Mouse (Mus musculus) layer of hippocampus, postnatal 14 days (tissue): ENCODE measurements around the gene Neurl4. TPM values are rescaled to one million over a fixed set of nuclear protein-coding genes. Genes with fewer than 3 reads are reported as not detected.
A peak's percentile ranks its signal among the peaks of the same experiment; 100 is the strongest.
"Not testable (repeated sequence)": the region's sequence is repeated elsewhere in the genome, so short reads cannot be mapped to it uniquely, and the experiment has no call there.

Experiments
- DNase-seq, 2 experiments: peaks; one replicate each; pipeline ENCODE4 v3.0.0; 2021 to 2022; ENCODE audit warnings: low spot score in 2 of 2, mixed read lengths in 1 of 2
- total RNA-seq, 2 experiments: library from RNA; stranded (reverse); gene quantifications; 2 replicates each; pipeline ENCODE4 v1.2.3; 2021

The Neurl4 gene
- total RNA-seq, 2 experiments from 2014 or later = 108 to 124 TPM

DNA sequence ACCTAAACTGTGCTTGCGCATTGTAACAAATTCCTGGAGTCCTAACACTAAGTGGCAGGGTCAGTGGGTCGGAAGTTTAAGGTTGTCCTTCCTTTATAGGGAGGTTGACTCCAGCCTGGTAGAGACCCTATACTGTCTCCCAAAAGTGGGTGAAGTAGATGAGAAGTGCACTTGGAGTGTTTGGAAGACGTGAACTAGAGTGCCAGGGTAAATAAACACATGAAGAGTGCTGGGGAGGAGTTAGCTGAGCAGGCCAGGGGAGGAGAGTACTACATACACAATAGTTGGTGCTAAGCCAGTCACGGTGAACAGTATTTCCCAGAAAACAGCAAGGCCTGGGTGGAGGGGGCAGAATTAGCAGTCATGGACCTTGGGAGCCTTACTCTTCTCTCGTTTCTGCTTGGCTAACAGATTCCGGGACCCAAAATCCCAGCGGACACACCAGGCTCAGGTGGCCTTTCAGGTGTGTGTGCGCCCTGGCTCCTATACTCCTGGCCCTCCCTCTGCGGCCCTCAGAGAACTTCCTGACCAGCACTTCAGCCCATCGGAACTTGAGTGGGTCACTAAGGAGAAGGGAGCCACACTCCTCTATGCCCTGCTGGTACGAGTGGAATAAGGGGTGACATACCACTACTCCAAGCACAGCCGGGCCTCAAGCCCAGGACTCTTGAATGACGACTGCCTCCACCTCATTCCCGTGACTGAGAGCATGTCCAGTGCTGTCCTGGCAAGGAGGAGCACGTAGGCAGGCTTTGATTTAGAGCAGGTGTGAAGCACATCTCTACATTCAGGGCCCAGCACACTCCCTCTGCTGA lies 12.1 kb downstream of the Neurl4 start:
- DNase-seq = no peak

DNA sequence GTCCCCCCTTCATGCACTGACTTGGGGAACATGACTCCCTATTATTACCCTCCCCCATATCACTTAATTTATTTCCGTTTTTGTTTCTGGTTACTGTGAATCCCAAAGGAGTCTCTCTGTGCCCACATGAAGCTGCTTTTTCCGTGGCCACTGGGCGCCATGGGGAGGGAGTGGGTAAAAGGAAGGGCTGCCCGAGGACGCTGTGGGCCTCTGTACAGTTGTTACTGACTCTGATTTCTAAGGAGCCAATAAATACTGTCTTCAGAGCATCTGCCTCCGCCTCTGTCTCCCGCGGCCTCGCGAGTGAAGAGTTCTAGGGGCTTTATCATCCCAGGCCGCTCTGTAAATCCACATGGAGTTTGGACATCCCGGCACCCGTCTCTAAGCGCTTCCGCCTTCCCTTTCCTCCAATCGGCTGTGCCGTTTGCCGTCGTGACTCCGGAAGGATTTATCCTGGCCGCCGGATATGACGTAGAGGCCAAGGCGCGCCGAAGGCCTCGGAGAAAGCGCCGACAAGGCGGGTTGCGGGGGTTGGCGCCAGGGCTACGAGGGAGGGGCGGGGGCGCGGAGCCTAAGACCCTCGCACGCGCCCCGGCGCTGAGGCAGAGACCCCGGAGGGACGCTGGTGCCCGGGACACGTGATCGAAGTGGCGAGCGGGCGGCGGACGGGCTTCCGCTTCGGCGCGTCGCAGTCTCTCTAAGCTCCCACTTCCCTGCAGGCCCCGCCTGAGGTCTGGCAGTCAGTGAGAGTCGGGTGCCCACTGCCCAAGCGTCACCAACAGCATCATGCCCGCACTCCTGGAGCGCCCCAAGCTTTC lies 12.9 kb downstream of the Neurl4 start, which contains the start of gene Gps2:
Gene Gps2, plus strand, starts transcription at position 335 of the 818 bp plus-strand sequence.
- peak; percentile 93 to 95 for DNase-seq

DNA sequence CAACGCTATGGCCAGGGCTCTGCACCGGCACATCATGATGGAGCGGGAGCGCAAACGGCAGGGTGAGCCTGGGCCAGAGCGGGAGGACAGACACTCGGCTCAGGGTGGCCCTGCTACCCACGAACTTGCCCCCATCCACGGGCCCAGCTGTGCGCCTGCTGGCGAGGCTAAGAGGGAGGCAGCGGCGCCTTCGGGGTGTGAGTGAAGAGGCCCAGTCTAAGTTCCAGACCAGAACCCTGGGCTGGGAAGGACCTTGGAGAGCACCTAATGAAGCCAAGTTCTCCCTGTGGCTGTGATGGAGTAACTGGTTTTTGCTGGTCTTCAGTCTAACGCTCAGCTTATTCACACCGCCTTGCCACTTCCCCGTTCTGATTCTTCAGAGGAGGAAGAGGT lies 13.5 kb downstream of the Neurl4 start:
- DNase-seq = no peak

DNA sequence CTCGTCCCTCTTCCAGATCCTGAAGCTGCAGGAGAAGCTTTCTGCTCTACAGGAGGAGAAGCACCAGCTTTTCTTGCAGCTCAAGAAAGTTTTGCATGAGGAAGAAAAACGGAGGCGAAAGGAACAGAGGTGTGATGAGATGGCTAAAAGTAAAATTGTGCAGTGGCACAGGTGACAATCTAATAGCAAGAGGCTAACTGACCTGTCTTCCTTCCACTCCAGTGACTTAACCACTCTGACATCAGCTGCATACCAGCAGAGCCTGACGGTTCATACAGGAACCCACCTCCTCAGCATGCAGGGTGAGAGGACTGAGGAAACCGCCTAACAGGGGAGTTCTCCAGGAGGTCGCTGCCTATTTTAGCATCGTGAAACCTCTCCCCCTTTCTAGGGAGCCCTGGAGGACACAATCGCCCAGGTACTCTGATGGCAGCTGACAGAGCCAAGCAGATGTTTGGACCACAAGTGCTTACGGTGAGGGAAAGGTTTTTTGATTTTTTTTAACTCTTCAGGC lies 14.1 kb downstream of the Neurl4 start:
- no peak for DNase-seq

DNA sequence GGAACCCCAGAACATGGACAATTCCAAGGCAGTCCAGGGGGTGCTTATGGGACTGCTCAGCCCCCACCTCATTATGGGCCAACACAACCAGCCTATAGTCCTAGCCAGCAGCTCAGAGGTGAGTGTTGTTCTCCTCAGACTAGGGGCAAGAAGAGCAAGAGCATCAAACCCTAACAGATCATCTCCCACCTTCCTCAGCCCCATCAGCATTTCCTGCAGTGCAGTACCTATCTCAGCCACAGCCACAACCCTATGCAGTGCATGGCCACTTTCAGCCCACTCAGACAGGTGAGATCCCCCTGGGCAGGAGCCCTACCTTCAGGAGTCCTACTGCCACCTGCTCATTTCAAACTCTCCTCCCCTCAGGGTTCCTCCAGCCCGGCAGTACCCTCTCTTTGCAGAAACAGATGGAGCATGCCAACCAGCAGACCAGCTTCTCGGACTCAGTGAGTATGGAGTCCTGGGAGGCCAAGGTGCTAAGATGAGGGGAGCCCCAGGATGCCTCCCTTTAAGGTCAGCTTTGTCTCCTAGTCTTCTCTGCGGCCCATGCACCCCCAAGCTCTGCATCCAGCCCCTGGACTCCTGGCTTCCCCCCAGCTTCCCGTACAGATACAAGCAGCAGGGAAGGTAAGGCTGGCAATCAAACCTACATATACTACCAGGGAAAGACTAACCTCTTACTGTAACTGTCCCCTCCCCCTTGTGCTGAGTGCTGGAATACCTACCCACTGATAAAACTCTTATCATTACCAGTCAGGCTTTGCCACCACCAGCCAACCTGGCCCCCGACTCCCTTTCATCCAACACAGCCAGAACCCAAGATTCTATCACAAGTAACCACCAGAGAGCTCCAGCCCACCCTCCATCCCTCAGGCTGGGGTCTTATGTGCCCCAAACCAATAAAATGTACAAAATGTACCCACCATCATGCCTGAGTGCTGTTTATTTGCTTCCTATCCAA lies 15.1 kb downstream of the Neurl4 start:
- no peak for DNase-seq

DNA sequence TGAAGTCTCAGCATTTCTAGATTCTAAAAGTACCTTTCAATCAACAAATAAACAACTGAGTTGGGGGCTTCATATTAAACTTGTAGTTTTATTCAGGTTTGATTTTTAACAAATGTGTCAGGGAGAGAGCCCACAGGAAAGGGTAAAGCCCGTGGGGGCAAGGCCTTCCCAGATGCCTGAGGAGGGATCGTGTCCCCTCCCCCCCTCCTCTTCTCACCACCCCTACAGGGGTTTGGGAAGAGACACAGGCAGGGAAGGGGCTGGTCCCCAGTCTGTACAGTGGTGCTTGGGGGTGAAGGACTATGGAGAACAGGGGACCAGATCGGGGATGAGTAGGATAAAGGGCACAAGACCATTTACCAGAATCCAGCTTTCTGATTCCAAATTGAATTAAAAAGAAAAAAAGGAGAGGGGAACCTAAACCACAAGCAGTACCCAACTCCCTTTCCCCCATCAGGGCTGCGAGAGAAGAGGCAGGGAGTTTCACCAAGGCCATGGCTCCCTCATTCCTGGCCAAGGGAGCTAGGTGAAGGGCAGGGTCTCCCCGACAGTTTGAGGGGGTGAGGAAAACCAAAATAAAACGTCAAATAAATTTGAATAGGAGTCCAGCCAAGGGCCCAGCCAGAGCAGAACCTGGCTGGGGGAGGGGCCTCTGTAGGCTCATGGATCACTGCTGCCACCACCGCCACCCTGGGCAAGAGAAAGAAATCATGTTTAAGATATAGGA lies 15.9 kb downstream of the Neurl4 start:
- DNase-seq = not testable (repeated sequence)

DNA sequence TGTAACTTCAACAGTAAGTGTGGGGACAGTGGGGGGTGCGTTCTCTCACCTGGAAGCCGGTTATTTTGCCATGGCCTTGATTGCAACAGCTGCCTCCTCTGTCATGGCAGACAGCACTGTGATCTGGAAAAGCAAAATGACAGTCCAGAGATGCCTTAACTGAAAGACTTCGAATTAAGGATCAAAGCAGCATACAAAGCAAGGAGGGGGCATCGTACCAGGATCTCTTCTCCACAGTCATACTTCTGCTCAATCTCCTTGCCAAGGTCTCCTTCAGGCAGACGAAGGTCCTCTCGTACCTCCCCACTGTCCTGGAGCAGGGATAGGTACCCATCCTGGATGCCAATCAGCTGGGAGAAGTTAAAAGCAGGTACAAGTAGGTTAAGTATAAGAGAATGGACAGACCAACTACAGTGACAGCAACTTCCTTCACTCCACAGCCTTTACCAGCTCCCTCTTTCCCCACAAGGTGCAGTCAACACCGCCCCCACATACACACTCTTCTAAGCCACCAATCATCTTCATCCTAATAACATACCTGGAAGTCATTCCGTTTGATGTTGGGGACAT lies 16.6 kb downstream of the Neurl4 start:
- no peak for DNase-seq

DNA sequence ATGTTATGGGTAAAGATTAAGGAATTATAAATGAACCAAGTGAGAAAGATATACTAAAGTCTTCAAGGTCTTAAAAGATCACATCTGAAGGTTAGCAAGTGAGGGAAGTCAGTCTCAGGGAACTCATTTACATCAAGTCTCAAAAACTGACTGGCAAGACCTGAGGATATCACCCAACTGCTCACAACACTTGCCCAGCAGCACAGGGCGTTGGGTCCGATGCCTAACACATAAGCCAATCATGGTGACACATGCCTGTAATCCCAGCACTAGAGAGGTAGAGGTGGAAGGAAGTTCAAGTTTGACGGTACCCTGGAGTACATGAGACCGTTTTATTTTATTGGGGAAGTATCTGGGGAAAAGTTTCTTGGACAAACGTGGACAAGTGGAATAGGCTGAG lies 17.2 kb downstream of the Neurl4 start:
- no peak for DNase-seq

DNA sequence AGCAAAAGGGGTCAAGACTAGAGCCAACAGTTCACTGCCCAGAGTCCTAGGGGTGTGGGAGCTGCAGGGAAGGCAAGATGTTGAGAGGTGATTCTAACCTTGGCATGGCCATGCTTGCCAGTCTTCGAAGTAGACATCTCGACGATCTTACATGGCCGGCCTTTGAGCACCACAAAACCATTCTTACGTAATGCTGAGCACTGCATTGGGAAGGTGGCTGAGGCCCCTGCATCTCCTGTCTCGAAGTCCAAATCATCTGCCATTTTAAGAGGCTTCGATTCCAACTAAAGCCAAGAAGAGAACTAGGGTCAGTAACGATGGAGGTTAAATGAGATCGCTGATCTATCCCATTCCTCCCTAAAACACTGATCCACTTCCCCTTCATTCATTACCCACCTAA lies 18.2 kb downstream of the Neurl4 start:
- DNase-seq = no peak

DNA sequence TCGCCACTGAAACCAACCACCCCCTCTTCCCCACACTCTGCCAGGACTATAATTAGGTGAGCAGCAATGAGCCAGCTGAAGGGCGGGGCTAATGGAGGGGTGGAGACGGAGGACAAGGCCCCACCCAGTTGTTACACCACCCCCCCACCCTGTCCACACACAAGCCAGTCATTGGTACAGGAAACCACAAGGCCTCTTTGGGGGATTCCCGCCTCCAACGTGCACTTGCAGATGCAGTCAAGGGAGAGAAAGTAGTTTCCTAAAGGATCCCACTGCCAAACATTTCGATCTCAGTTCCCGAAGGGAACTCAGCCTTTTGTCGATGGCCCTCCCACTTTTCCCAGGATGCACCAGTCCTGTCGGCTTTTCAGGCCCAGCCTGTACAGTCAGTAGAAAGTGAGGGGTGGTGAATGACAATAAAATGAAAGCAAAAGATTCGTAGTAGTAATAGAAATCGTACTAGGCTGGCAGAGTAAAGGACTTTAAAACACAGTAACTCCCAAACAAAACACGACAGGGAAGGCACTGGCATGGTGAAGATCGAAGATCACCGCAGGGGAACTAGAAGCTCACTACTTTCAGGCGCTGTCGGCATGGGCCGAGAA lies 18.9 kb downstream of the Neurl4 start:
- DNase-seq = peak; percentile 53 to 63

DNA sequence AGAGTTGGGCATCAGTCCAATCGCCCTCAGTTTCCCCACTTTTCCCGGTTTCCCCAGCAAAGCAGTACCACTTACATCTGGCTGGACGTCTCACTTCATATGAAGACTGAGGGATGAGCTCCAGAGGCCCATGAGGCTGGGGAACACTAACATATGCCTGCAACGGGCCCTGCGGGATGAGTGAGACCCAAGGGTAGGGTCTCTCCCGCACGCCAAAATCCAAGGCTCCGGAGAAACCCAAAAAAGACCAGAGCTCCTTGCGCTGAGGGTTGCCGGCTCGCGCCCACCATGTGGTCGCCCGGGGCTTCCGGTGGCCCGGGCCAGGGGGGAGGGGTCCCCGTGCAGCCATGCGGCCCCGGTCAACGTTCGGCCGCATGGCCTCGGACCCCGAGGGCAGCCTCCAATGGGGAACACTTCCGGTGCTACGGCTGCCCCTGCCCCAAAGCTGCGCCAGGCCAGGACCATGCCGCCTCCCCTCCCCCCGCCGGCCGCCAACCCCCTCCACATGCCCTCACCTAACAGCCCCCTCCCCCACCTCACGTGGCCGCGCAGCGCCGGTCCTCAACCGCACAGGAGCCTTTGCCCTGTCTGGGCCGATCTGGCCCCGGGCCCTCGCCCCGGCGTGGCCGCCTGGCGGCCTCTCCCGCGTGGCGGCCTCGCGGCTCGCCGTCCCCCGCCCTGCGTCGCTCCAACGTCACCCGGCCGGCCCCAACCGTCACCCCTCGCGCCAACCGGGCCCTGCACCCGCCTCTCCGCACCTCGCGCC lies 19.6 kb downstream of the Neurl4 start:
- DNase-seq = no peak

DNA sequence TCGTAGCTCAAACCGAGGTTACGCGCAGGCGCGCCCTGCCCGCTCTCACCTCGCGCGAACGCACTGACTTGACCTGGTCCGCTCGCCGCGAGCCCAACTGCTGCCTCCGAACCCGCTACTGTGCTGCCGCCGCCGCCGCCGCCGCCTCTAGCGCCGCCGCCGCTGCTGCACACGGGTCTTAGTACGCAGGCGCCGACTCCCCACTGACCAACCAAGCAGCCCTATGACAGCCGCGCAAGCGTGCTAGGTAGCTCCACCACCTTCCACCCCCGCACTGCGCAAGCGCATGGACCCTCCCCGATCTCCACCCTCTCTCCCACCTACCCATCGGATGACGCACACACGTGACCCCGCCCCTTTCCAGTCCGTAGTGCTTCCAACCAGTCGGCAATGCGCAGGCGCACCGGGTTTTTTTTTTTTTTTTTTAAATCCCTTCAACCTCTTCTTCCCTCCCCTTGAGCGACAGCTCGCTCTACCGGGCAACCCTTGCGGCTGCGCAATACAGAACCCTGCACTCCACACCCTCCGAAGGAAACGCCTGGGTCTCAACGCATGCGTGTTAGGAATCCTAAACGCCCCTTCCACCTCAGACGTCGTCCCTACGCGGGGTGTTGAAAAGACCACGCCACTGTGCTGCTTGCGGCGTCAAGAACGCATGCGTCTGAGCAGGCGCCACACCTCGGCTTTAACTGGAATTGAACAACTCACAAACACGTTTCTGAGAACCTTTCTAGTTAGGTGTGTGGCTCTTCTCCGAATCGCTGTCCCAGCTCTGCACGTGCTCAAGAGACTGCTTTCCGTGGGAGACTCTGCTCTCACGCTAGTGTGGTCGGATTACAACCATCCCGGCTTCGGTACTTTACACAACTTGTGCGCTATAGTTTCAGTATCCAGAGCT lies 20.5 kb downstream of the Neurl4 start, which contains the start of gene Eif5a:
Gene Eif5a, minus strand, starts transcription at position 845 of the 898 bp plus-strand sequence.
- peak; percentile 100 for DNase-seq

DNA sequence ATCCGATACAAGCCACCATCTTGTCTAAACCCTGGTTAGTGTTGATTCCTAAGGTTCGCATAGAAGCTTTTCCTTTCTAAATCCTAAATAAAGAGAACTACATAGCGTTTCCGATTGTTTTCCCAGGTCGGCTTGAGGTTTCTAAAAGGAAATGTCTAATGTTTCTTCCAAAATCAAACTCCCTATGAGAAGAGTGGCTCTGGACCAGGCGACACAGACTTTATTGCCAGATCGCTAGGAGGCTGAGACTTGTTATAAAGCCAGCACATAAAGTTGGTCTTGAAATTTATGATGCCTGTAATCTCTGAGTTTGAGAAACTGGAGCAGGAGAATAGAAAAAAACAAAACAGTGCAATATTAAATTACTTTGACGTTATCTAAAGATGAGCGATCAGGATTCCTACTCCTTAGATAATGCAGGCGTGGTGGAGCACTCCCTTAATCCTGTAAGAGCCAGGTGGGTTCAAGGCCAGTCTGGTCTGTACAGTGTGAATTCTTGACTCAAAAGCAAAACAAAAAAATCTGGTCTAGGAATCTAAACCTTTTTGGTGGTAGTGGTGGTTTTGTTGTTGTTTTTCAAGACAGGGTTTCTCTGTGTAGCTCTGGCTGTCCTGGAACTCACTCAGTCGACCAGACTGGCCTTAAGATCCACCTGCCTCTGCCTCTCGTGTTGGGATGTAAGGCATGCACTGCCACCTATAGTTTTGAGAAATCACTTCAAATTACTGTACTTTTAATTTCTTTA lies 21.3 kb downstream of the Neurl4 start:
- no peak for DNase-seq

DNA sequence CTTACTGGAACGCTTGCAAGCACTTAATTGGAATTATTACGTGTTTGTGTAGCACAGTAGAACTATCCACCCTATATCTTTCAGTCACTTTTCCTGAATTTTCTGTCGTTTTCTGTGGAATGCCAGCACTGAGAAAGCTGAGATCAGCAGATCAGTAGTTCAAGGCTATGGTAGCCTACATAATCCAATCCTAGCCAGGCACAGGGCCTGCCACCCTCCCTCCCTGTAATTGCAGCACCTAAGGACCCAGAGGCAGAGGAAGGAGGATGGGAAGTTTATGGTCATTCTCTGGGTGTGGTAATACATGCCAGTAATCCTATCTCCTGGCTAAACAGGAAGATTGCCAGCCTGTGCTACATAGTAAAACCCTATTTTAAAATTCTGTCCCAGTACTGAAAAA lies 21.9 kb downstream of the Neurl4 start:
- no peak for DNase-seq

DNA sequence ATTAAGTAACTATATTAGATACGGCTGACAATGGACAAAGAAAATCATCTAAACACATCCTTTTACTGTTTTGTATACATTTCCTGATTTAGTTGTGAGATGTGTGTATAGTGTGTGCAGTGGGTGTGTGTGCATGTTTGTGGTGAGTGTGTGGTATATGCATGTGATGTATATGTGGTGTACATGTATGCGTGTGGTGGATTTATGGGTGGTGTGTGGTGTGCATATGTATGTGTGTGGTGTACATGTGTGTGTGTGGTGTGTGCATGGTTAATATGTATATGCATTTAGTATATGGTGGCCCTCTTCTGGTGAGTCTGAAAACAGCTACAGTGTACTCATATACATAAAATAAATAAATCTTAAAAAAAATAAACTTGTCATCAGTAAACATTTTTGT lies 26.6 kb downstream of the Neurl4 start:
- DNase-seq = no peak

DNA sequence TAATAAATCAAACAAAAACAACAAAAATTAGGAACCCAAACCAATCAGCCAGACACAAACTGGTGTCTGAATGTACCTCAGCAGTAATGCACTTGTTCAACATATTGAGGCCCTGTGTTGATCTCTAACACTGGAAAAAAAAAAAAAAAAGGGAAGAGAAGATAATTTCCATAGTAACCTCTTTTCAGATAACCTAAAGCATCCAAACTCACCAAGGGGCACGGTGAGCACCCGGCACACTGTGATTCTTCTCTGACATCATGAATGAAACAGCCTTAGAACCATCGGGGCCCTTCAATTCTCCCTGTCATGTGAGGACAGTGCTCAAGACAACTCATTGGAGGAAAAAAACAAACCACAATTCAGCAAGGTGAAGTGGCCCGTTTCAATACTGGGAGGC lies 28.8 kb downstream of the Neurl4 start:
- no peak for DNase-seq

DNA sequence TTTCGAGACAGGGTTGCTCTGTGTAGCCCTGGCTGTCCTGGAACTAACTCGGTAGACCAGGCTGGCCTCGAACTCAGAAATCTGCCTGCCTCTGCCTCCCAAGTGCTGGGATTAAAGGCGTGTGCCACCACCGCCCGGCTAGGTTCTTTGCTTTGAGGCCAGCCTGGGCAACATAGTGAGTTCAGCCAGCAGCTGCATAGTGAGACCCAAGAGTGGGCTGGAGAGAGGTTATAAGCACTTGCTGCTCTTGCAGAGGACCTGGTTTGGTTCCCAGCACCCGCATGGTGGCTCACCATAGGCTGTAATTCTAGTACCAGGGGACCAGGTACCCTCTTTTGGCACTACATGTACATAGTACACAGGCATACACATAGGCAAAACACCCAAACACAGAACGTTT lies 29.3 kb downstream of the Neurl4 start:
- DNase-seq = not testable (repeated sequence)
